Mouse (Mus musculus) G1E (cell line): ENCODE measurements around the gene D430041D05Rik. TPM values are rescaled to one million over a fixed set of nuclear protein-coding genes. Genes with fewer than 3 reads are reported as not detected.
"Not testable (repeated sequence)": the region's sequence is repeated elsewhere in the genome, so short reads cannot be mapped to it uniquely, and the experiment has no call there.

Experiments used
- ATAC-seq: 2 replicates; pipeline ENCODE4 v1.8.0; 2016; ENCODE audit warnings: mild to moderate bottlenecking; ENCODE audit not compliant: insufficient number of reproducible peaks, poor library complexity, low FRiP score, severe bottlenecking; ENCODE audit errors: extremely low read depth
- DNase-seq: peaks from one replicate; pipeline ENCODE4 v3.0.0; 2012; ENCODE audit warnings: low spot score
- H3K27me3 ChIP-seq: 2 replicates; pipeline ENCODE4 v1.6.1; 2012; ENCODE audit warnings: mild to moderate bottlenecking, low read length, inconsistent platforms; ENCODE audit not compliant: insufficient read depth
- H3K36me3 ChIP-seq: replicated peaks from 2 replicates; pipeline ENCODE3; 2012; ENCODE audit warnings: mild to moderate bottlenecking, inconsistent platforms
- H3K4me1 ChIP-seq: 2 replicates; pipeline ENCODE4 v1.6.1; 2012; ENCODE audit warnings: low read depth, low read length, inconsistent platforms, mixed read lengths; ENCODE audit not compliant: insufficient read depth
- H3K4me3 ChIP-seq: 2 replicates; pipeline ENCODE4 v1.5.1; 2012; ENCODE audit warnings: low read depth, mild to moderate bottlenecking, inconsistent platforms, low read length, moderate library complexity, mixed read lengths
- H3K9me3 ChIP-seq: replicated peaks from 2 replicates; pipeline ENCODE4 v1.6.1; 2012; ENCODE audit warnings: inconsistent platforms
- CTCF ChIP-seq: IDR thresholded peaks from 2 replicates; pipeline ENCODE4 v1.5.1; 2012; ENCODE audit warnings: low read depth, low read length, inconsistent platforms, mixed read lengths
- GATA1 ChIP-seq: IDR thresholded peaks from 2 replicates; pipeline ENCODE4 v1.6.1; 2012; ENCODE audit warnings: borderline replicate concordance, low read length, inconsistent platforms, mixed read lengths
- GATA2 ChIP-seq: IDR thresholded peaks from 2 replicates; pipeline ENCODE4 v1.6.1; 2012; ENCODE audit warnings: low read depth, low read length, inconsistent platforms, borderline replicate concordance
- POLR2AphosphoS5 ChIP-seq: IDR thresholded peaks from 2 replicates; pipeline ENCODE4 v1.6.1; 2012; ENCODE audit warnings: low read depth, low read length, inconsistent platforms; ENCODE audit not compliant: insufficient replicate concordance
- TAL1 ChIP-seq: conservative IDR thresholded peaks from 2 replicates; pipeline ENCODE4 v1.6.1; 2012; ENCODE audit warnings: low read depth, low read length, inconsistent platforms, mixed read lengths
- polyA plus RNA-seq: library from polyadenylated mRNA; stranded (reverse); fragments of >175 nt; gene quantifications from 2 replicates; pipeline ENCODE4 v1.2.3, GENCODE M21; 2012
- total RNA-seq, 2 experiments: library from RNA; stranded (forward) in 1 of 2; stranded (reverse) in 1 of 2; fragments of 200-1000 nt in 1 of 2; fragments of >200 nt in 1 of 2; fragmentation: Nextera tagmentation in 1 of 2; gene quantifications; 2 replicates each; pipeline ENCODE4 v1.2.3; 2014 to 2017

D430041D05Rik gene
- total and polyA plus RNA-seq, 3 experiments, result 0.01 to 0.22 TPM; not detected in 1

GRCm38 (mm10) chr2:104110031-104110430 is 300.8 kb downstream of the D430041D05Rik start:
- no peak overlapping the region for H3K4me3 ChIP-seq
- ATAC-seq (no peak), DNase-seq (no peak)
- no peaks in the 10 kb centered on the region for H3K9me3 ChIP-seq
- no peak for TF ChIP-seq GATA1
- TF ChIP-seq POLR2AphosphoS5, result no peak
- no peak for TF ChIP-seq CTCF
- no peak for TF ChIP-seq TAL1
- no peak for TF ChIP-seq GATA2
- H3K36me3 ChIP-seq, result no peaks in the 10 kb centered on the region
- no peaks in the 10 kb centered on the region for H3K27me3 ChIP-seq
- H3K4me1 ChIP-seq, result peaks cover 15% of the 10 kb centered on the region

GRCm38 (mm10) chr2:104109528-104109927 is 301.3 kb downstream of the D430041D05Rik start:
- DNase-seq, result no peak
- Histone ChIP-seq H3K36me3 (no peaks in the 10 kb centered on the region), H3K4me3 (no peak overlapping the region), H3K27me3 (no peaks in the 10 kb centered on the region), H3K9me3 (no peaks in the 10 kb centered on the region), H3K4me1 (peaks cover 15% of the 10 kb centered on the region)
- TF ChIP-seq GATA1 (no peak), TAL1 (no peak), POLR2AphosphoS5 (no peak), GATA2 (no peak), CTCF (no peak)
- no peak for ATAC-seq

GRCm38 (mm10) chr2:104109021-104109420 is 301.8 kb downstream of the D430041D05Rik start:
- not testable (repeated sequence) for ATAC-seq, H3K9me3 ChIP-seq, H3K27me3 ChIP-seq, H3K36me3 ChIP-seq, H3K4me3 ChIP-seq, DNase-seq
- H3K4me1 ChIP-seq, result peaks cover 17% of the 10 kb centered on the region

- Histone ChIP-seq H3K36me3 (no peaks in the 10 kb centered on the region), H3K4me1 (peaks cover 28% of the 10 kb centered on the region), H3K4me3 (no peak overlapping the region), H3K9me3 (no peaks in the 10 kb centered on the region), H3K27me3 (no peaks in the 10 kb centered on the region)
- no peak for ATAC-seq
- no peak for TF ChIP-seq CTCF
- TF ChIP-seq TAL1, result no peak
- TF ChIP-seq GATA1, result no peak
- TF ChIP-seq GATA2, result no peak
- no peak for TF ChIP-seq POLR2AphosphoS5
- no peak for DNase-seq
Measured at GRCm38 (mm10) chr2:104104800-104105199, 306.0 kb downstream of the D430041D05Rik start.

GRCm38 (mm10) chr2:104099946-104100345 is 310.9 kb downstream of the D430041D05Rik start:
- Histone ChIP-seq H3K27me3 (no peaks in the 10 kb centered on the region), H3K36me3 (no peaks in the 10 kb centered on the region), H3K4me3 (no peak overlapping the region), H3K9me3 (no peaks in the 10 kb centered on the region), H3K4me1 (peaks cover 42% of the 10 kb centered on the region)
- TF ChIP-seq GATA1 (no peak), TAL1 (no peak), GATA2 (no peak), POLR2AphosphoS5 (no peak), CTCF (no peak)
- ATAC-seq (no peak), DNase-seq (no peak)

- Histone ChIP-seq H3K27me3 (no peaks in the 10 kb centered on the region), H3K36me3 (no peaks in the 10 kb centered on the region), H3K9me3 (no peaks in the 10 kb centered on the region), H3K4me1 (peaks cover 40% of the 10 kb centered on the region), H3K4me3 (no peak overlapping the region)
- ATAC-seq (no peak), DNase-seq (no peak)
- TF ChIP-seq POLR2AphosphoS5 (no peak), CTCF (no peak), TAL1 (no peak)
Measured at GRCm38 (mm10) chr2:104099231-104099585, 311.6 kb downstream of the D430041D05Rik start.

- ATAC-seq (peak; percentile 96), DNase-seq (no peak)
- H3K4me1 ChIP-seq, result peaks cover 43% of the 10 kb centered on the region
- H3K36me3 ChIP-seq, result no peaks in the 10 kb centered on the region
- TF ChIP-seq TAL1 (peak; percentile 82), GATA2 (no peak)
- H3K9me3 ChIP-seq, result no peaks in the 10 kb centered on the region
- H3K4me3 ChIP-seq, result no peak overlapping the region
- H3K27me3 ChIP-seq, result no peaks in the 10 kb centered on the region
Measured at GRCm38 (mm10) chr2:104098529-104099230, 312.1 kb downstream of the D430041D05Rik start.

GRCm38 (mm10) chr2:104097396-104097795 is 313.4 kb downstream of the D430041D05Rik start:
- not testable (repeated sequence) for H3K36me3 ChIP-seq, H3K4me3 ChIP-seq, ATAC-seq, H3K27me3 ChIP-seq, DNase-seq, H3K9me3 ChIP-seq
- H3K4me1 ChIP-seq, result peaks cover 41% of the 10 kb centered on the region

GRCm38 (mm10) chr2:104096796-104097195 is 314.0 kb downstream of the D430041D05Rik start:
- H3K36me3 ChIP-seq, H3K27me3 ChIP-seq, ATAC-seq, DNase-seq, H3K4me3 ChIP-seq, H3K9me3 ChIP-seq: not testable (repeated sequence)
- peaks cover 38% of the 10 kb centered on the region for H3K4me1 ChIP-seq
